Mouse (Mus musculus) cerebellum, adult 2 months (tissue): ENCODE measurements around the gene Med7. TPM values are rescaled to one million over a fixed set of nuclear protein-coding genes. Genes with fewer than 3 reads are reported as not detected.

ENCODE experiments used
- DNase-seq, 2 experiments: peaks; one replicate each; pipeline ENCODE4 v3.0.0; 2021
- H3K27ac ChIP-seq: fragments of 200-500 bp; 2 replicates; pipeline ENCODE4 v1.5.1; 2012; ENCODE audit warnings: low read length, control low read depth, inconsistent platforms; ENCODE audit not compliant: insufficient read depth
- H3K27me3 ChIP-seq: fragments of 200-500 bp; 2 replicates; pipeline ENCODE4 v1.6.1; 2012; ENCODE audit warnings: inconsistent platforms, mild to moderate bottlenecking, low read length, moderate library complexity; ENCODE audit not compliant: control insufficient read depth, insufficient read depth
- H3K4me1 ChIP-seq: fragments of 200-500 bp; 2 replicates; pipeline ENCODE4 v1.6.1; 2011; ENCODE audit warnings: low read length; ENCODE audit not compliant: control insufficient read depth, insufficient read depth
- H3K4me3 ChIP-seq: fragments of 200-500 bp; replicated peaks from 2 replicates; pipeline ENCODE3; 2011; ENCODE audit warnings: mild to moderate bottlenecking, low read depth, low read length, control low read depth; ENCODE audit not compliant: insufficient read depth
- CTCF ChIP-seq: fragments of 200-500 bp; IDR thresholded peaks from 2 replicates; pipeline ENCODE4 v1.5.1; 2011; ENCODE audit warnings: low read depth, mild to moderate bottlenecking, control low read depth, low read length, moderate library complexity, borderline replicate concordance; ENCODE audit not compliant: insufficient read depth
- POLR2A ChIP-seq: fragments of 200-500 bp; IDR thresholded peaks from 2 replicates; pipeline ENCODE4 v1.6.1; 2011; ENCODE audit warnings: low read length, control low read depth, borderline replicate concordance; ENCODE audit not compliant: insufficient read depth
- WGBS: fragments of 180-500 bp; shearing (Covaris S2); methylation state at CpG from one replicate; pipeline ENCODE4 v1.1.7; 2018; 5-methylcytosine and 5-hydroxymethylcytosine counted together
- polyA plus RNA-seq: library from polyadenylated mRNA; depleted of rRNA; stranded (reverse); fragments of >200 nt; gene quantifications from 2 replicates; pipeline ENCODE4 v1.2.3, GENCODE M21; 2012

Gene Med7
- polyA plus RNA-seq, 1 experiment: 39.4 TPM

DNA sequence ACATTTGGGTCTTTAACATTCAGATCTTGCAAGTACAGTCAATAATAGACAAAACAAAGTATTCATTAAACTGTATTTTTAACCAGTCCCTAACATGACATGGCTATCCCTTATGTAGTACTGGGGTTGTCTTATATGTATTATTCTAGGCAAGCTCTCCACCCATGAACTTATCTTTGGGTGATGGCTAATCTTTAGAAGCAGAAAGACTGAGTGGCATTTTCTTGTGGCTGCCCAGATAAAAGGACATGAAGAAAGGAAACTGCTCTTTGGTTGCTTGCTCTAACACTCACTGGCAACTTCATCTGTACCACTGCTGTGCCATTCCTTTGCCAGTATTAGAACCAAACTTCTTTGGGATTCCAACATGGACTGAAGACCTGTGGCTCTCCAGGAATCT lies 1.4 kb upstream of the Med7 start:
- TF ChIP-seq POLR2A (no peak), CTCF (no peak)
- peaks cover 2% of the 10 kb centered on the region; the same call in 1 of the 2 replicates for H3K4me1 ChIP-seq
- no peak overlapping the region for H3K27ac ChIP-seq
- H3K27me3 ChIP-seq: no peaks in the 10 kb centered on the region
- DNase-seq: no peak
- H3K4me3 ChIP-seq: no peak overlapping the region

DNA sequence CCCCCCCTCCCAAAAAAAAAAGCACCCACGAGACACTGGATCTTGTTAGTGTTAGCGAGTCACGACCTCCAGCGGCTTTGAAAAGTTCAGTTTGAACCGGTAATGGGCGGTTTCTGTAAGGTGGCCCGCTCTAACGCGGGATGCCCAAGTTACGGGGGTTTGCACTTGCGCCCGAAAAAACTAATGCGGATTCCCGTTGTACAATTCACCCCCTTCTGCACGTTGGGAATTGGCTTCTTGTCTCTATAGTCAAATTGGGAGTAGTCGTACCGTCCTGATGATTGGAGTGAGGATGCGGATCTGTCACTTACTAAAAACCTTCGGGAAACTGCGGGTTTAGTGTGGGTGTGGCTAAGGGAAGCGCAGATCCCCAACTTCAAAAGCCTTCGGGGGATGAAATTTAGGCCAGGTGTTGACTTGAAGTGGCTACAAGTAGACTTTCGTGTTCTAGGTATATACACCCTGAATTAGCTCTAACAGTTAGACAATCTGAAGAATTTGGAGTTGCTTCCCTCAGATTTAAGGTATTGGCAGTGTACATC lies 805 bp downstream of the Med7 start:
- TF ChIP-seq CTCF: no peak
- TF ChIP-seq POLR2A: no peak
- Histone ChIP-seq H3K27ac (no peak overlapping the region), H3K4me1 (peaks cover 2% of the 10 kb centered on the region; the same call in 1 of the 2 replicates), H3K4me3 (peak overlapping the region; percentile 71), H3K27me3 (no peaks in the 10 kb centered on the region)
- DNase-seq: peak in 1 of 2 experiments; percentile 14
- WGBS: 1% methylated on average over 23 of the region's 23 CpGs

DNA sequence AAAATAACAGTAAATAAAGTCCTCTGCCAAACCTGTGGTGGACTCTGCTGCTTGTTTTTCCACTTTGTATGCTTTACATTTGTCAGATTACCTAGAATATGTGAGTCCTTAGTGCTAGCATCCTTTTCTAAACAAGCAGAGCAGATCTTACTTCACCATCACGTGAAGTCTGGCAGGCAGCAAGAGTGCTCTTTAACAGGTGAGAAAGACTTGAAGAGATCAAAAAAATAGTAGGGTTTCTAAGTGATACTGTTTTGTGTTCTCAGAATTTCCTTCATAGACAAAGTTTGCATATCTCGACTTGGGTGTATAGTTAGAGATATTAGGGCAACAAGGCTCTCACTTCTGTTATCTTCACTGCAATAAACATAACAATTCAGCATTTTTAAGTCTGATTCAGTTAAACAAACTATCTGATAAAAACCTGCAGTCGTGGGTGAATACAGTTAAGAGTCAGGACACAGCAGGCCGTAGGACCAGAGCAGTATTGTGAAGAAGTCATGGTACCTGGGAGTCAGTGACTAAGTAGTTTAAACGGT lies 2.3 kb downstream of the Med7 start:
- no peaks in the 10 kb centered on the region for H3K27me3 ChIP-seq
- DNase-seq: no peak
- TF ChIP-seq CTCF (no peak), POLR2A (no peak)
- WGBS: 91% methylated on average over 5 of the region's 5 CpGs
- H3K4me3 ChIP-seq: no peak overlapping the region
- H3K4me1 ChIP-seq: peaks cover 2% of the 10 kb centered on the region; the same call in 1 of the 2 replicates
- no peak overlapping the region for H3K27ac ChIP-seq

DNA sequence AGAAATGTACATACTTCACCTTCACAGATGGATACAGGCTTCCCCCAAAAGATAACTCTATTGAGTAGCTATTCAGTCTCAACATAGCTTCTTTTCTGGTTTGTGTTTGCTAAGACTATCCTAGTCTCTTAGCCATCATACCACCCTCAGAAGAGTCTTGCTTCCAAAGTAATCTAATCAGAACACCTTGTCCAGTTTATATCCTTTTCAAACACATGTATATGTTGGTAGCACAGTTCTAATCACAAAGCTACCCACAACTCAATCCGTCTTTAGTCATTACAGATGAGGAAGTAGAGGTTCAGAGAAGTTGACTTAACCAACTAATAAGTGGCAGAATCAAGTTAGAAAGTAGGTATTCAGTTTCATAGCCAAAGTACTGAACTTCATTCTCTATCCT lies 5.0 kb downstream of the Med7 start:
- 95% methylated on average over 1 of the region's 1 CpGs for WGBS
- Histone ChIP-seq H3K4me3 (no peak overlapping the region), H3K4me1 (peaks cover 2% of the 10 kb centered on the region; the same call in 1 of the 2 replicates), H3K27ac (no peak overlapping the region), H3K27me3 (no peaks in the 10 kb centered on the region)
- no peak for DNase-seq
- no peak for TF ChIP-seq POLR2A
- no peak for TF ChIP-seq CTCF

DNA sequence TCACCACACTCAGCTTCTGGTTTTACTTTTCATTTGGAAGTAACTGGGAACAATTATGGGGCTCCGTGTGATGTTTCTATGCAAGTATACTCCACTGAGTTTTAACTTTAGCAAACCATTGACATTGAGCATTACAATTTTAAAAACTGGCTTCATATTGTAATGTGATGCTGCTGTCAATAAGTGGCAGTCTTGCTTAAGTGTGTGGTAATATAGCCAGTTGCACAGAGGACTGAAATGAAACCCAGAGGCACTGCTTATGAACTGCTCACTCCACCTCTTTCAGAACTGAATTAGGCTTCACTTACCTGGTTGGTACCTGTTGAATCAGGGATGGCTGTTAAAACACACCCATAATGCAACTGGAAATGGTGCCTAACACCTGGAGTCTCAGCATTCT lies 6.4 kb downstream of the Med7 start:
- DNase-seq: no peak
- Histone ChIP-seq H3K27me3 (no peaks in the 10 kb centered on the region), H3K4me3 (no peak overlapping the region), H3K4me1 (no peaks in the 10 kb centered on the region; the same call in 1 of the 2 replicates), H3K27ac (no peak overlapping the region)
- TF ChIP-seq CTCF (no peak), POLR2A (no peak)
- 96% methylated on average over 1 of the region's 1 CpGs for WGBS

DNA sequence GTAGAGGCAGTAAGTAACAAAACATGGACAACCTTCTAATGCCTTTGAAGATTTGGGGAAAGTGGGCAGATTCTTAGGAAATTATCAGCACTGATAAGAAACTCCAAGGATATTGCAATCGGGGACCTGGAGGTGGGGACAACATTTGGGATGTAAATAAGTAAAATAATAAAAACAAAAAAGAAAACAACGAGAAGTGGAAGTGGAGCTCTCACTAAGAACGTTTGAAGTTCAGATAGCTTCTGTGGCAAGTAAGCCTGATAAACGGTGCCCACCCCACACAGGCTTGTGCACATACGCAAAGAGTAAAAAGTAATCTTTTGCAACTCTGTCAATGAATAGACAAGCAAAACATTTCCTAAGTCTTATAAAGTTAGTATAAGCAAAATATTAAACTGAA lies 7.3 kb downstream of the Med7 start:
- H3K4me3 ChIP-seq: no peak overlapping the region
- TF ChIP-seq CTCF (no peak), POLR2A (no peak)
- 92% methylated on average over 5 of the region's 5 CpGs for WGBS
- H3K4me1 ChIP-seq: no peaks in the 10 kb centered on the region; the same call in 1 of the 2 replicates
- no peak overlapping the region for H3K27ac ChIP-seq
- H3K27me3 ChIP-seq: no peaks in the 10 kb centered on the region
- DNase-seq: no peak

DNA sequence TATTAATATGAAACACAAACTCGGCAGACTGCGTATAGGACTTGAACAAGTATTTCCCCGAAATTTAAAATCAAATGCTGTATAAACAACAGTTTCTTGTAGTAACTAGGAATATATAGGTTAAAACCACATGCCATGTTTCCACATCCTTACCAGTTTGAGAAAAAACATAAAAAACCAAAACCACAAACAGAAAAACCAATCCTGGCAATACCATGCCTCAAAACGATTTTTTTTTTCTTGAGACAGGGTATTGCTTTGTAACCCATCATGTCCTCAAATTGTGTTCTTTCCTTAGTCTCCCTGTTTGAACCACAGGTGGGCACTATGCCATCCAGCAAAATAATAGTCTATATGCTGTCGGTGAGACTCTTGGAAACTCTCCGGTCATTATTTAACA lies 9.4 kb downstream of the Med7 start:
- Histone ChIP-seq H3K27me3 (no peaks in the 10 kb centered on the region), H3K4me1 (no peaks in the 10 kb centered on the region), H3K4me3 (no peak overlapping the region), H3K27ac (no peak overlapping the region)
- TF ChIP-seq CTCF (no peak), POLR2A (no peak)
- 93% methylated on average over 6 of the region's 6 CpGs for WGBS
- no peak for DNase-seq
